Mouse (Mus musculus) lung, postnatal 0 days (tissue): Measurements from ENCODE around the gene Msh3.

Experiments used
- CTCF ChIP-seq: IDR thresholded peaks from 2 replicates; pipeline ENCODE4 v1.5.1; 2016; ENCODE audit warnings: antibody characterized with exemption, mild to moderate bottlenecking
- EP300 ChIP-seq: IDR thresholded peaks from 2 replicates; pipeline ENCODE4 v1.6.1; 2016; ENCODE audit warnings: antibody characterized with exemption, mild to moderate bottlenecking, control low read depth

DNA sequence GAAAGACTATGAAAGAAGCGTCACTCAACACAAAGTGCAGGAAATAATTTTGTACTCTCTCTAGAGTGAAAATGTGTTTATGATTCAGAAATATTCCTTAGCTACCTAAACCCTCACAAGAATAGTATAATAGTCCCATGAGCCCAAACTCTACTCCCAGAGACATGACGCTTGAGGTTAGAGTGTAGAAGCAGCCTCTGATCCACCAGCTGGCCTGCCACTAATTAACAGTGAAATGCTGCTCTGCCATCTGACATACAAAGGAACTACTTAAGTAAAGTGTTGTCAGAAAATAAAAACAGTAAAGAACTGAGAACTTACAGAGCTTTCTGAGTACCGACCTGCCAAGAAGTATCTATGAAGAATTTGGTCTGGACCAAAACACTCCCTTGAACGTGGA, 52.3 kb downstream of the Msh3 start:
- TF ChIP-seq CTCF (no peak), EP300 (no peak)
